Mouse (Mus musculus): Measurements from ENCODE around the gene Gm3417. TPM values are rescaled to one million over a fixed set of nuclear protein-coding genes. Genes with fewer than 3 reads are reported as not detected.
"Not testable (repeated sequence)": the region's sequence is repeated elsewhere in the genome, so short reads cannot be mapped to it uniquely, and the experiment has no call there.

Gene Gm3417
- polyA plus RNA-seq, 1 experiment from 2014 or later: 0.96 TPM

DNA sequence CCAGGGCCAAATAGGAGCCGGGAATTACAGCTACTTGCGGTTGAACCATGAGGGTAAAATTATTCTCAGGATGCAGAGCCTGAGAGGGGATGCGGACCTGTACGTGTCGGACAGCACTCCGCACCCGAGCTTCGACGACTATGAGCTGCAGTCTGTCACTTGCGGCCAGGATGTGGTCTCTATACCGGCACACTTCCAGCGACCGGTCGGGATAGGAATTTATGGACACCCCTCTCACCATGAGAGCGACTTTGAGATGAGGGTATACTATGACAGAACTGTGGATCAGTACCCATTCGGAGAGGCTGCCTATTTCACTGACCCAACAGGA lies 34.9 kb downstream of the Gm3417 start:
- 20% methylated on average over 16 of the region's 16 CpGs for WGBS
- no peak overlapping the region; the same call in 1 of the 2 replicates for H3K27ac ChIP-seq
- ATAC-seq: peak; percentile 10

DNA sequence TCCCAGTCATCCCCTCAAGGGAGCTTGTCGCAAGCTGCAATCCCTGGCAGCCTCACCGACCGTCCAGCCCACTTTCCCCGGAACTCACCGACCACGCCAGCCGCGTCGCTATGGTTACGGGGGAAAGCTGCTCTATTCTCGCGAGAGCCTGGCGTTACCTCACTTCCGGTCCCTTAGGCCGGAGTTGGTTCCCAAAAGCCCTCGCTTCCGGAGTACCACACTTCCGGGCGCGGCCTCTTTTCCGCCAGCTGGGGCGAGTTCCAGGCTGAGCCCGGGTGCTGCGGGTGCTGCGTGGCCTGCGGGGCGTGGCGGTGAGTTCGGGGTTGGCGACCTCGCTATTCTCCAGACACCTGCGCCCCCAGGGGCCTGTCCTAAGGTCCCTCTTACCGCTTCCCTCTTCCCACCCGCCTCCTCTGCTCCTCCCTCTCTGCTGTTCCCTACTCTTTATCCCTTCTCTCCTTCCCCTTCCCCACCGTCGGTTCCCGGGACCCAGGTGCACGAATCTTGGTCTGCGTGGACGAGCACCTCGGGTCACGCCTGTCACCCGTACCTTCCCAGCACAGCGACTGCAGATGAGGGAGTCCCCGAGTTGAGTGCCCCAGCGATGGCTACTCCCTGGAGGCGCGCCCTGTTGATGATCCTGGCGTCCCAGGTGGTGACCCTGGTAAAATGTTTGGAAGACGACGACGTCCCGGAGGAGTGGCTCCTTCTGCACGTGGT lies 35.4 kb downstream of the Gm3417 start, which contains the start of the genes Wdr27 and 1600012H06Rik:
TSS of gene Wdr27 (minus strand) at position 150 of the 720 bp plus-strand sequence.
TSS of gene 1600012H06Rik (plus strand) at position 176 of the 720 bp plus-strand sequence.
- no peaks in the 10 kb centered on the region for H3K27me3 ChIP-seq
- H3K36me3 ChIP-seq: peaks cover 11% of the 10 kb centered on the region
- H3K9me3 ChIP-seq: no peaks in the 10 kb centered on the region
- H3K27ac ChIP-seq: peak within 1 kb of the TSS; percentile 79
- H3K4me3 ChIP-seq (replicated peaks): peak within 1 kb of the TSS; percentile 80
- peak; percentile 98 for ATAC-seq
- H3K4me2 ChIP-seq (replicated peaks): peak within 1 kb of the TSS; percentile 90
- H3K9ac ChIP-seq (replicated peaks): peak within 1 kb of the TSS; percentile 84
- WGBS: under 1% methylated on average over 54 of the region's 54 CpGs
- peaks cover 27% of the 10 kb centered on the region for H3K4me1 ChIP-seq (replicated peaks)

More for the DNA sequence above, 34.9 kb downstream of the Gm3417 start:
- H3K4me3 ChIP-seq (replicated peaks): peak overlapping the region; percentile 80
- no peaks in the 10 kb centered on the region for H3K9me3 ChIP-seq
- H3K9ac ChIP-seq (replicated peaks): peak overlapping the region; percentile 84
- no peaks in the 10 kb centered on the region for H3K27me3 ChIP-seq
- H3K4me1 ChIP-seq (replicated peaks): peaks cover 27% of the 10 kb centered on the region
- peak overlapping the region; percentile 90 for H3K4me2 ChIP-seq (replicated peaks)
- H3K36me3 ChIP-seq: peaks cover 14% of the 10 kb centered on the region

DNA sequence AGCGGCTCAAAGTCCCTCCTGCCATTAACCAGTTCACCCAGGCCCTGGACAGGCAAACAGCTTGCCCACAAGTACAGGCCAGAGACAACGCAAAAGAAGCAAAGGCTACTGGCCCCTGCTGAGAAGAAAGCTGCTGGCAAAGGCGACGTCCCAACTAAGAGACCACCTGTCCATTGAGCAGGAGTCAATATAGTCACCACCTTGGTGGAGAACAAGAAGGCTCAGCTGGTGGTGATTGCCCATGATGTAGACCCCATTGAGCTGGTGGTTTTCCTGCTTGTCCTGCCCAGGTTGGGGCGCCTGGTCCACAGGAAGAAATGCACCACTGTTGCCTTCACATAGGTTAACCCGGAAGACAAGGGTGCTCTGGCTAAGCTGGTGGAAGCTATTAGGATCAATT lies 36.4 kb downstream of the Gm3417 start:
- H3K4me3 ChIP-seq (replicated peaks): peak overlapping the region; percentile 80
- peak overlapping the region; percentile 84 for H3K9ac ChIP-seq (replicated peaks)
- WGBS: 62% methylated on average over 6 of the region's 6 CpGs
- peak overlapping the region; percentile 90 for H3K4me2 ChIP-seq (replicated peaks)
- not testable (repeated sequence) for H3K9me3 ChIP-seq, ATAC-seq, H3K27me3 ChIP-seq, H3K27ac ChIP-seq
- H3K36me3 ChIP-seq: peaks cover 11% of the 10 kb centered on the region
- H3K4me1 ChIP-seq (replicated peaks): peaks cover 27% of the 10 kb centered on the region

DNA sequence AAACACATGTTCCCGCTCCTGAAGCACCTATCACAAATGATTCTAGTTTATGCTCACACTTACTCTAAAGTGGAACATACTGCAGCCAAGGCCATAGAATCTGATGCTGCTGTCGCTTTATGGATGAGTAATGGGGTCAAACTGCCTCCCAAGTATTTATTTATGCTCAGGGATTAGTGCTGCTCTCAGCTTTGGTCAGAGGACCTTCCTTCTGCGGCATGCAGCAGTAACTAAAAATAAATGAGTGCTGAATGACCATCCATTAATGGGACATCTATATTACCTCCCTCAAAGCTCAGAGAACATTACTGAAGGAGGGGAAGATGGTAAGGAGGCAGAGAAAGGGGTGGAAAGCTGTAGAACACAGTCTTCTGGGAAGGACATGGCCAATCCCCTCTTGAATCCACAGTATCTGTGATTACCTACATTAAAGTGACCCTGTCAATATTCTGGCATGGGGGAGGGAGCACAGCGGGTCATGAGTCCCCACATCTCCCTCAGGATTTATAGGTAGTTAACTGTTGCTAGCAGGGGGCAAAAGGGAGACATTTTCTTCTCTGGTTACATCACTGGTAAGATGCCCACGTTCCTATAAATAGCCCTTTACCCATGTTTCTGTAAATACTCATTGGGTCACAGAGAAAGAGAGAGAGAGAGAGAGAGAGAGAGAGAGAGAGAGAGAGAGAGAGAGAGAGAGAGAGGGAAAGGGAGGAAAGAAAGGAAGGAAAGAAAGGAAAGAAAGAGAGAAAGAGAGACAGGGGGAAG lies 42.6 kb downstream of the Gm3417 start:
- Histone ChIP-seq H3K4me3 (replicated peaks) (no peak overlapping the region), H3K27me3 (no peaks in the 10 kb centered on the region), H3K9ac (replicated peaks) (no peak overlapping the region), H3K4me2 (replicated peaks) (no peak overlapping the region), H3K4me1 (replicated peaks) (no peaks in the 10 kb centered on the region), H3K27ac (no peak overlapping the region), H3K9me3 (no peaks in the 10 kb centered on the region), H3K36me3 (no peaks in the 10 kb centered on the region)
- ATAC-seq: no peak
- WGBS: 73% methylated on average over 5 of the region's 5 CpGs

DNA sequence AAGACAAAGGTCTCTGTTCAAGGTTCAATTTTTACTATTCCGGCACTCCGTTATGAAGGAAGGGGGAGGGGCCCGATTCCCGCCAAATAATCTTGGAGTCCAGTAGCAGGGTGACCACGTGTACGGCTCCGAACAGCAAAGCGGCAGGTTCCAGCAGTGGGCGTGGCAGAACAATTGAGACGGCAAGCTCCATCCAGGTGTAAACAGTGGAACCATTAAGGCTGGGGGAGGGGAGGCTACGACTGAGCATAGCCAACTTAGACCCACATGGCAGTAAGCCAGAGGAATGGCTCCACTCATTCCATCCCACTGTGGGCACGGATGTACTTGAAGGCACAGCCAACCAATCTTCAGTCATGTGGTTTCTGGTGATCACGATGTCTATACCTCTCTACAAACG lies 43.3 kb downstream of the Gm3417 start:
- WGBS: 90% methylated on average over 14 of the region's 14 CpGs
- ATAC-seq, H3K27me3 ChIP-seq: not testable (repeated sequence)

DNA sequence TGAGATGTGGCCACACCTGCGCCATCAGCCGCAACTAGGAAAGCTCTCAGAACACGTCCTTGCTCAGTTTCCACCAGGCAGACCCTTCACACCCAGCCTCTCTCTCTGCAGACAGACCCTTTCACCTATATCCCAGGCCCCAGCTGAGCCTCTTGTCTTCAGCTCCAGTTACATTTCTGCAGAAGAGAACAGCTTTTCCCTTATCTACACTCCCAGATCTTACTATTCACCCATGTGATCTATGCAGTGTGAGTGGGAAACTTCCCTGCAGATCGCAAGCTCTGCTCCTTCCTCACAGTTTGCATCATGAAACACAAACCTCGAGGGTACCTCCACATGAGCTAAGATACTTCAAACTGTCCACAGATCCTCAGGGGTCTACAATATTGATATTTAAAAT lies 47.1 kb downstream of the Gm3417 start:
- Histone ChIP-seq H3K9me3 (no peaks in the 10 kb centered on the region), H3K9ac (replicated peaks) (no peak overlapping the region), H3K27ac (no peak overlapping the region), H3K4me3 (replicated peaks) (no peak overlapping the region), H3K4me2 (replicated peaks) (no peak overlapping the region), H3K4me1 (replicated peaks) (no peaks in the 10 kb centered on the region), H3K27me3 (no peaks in the 10 kb centered on the region), H3K36me3 (no peaks in the 10 kb centered on the region)
- WGBS: 84% methylated on average over 5 of the region's 5 CpGs
- ATAC-seq: no peak

More for the DNA sequence above, 43.3 kb downstream of the Gm3417 start:
- not testable (repeated sequence) for H3K9me3 ChIP-seq; H3K27ac ChIP-seq; H3K36me3 ChIP-seq; H3K4me2 ChIP-seq (replicated peaks); H3K4me1 ChIP-seq (replicated peaks); H3K4me3 ChIP-seq (replicated peaks); H3K9ac ChIP-seq (replicated peaks)

DNA sequence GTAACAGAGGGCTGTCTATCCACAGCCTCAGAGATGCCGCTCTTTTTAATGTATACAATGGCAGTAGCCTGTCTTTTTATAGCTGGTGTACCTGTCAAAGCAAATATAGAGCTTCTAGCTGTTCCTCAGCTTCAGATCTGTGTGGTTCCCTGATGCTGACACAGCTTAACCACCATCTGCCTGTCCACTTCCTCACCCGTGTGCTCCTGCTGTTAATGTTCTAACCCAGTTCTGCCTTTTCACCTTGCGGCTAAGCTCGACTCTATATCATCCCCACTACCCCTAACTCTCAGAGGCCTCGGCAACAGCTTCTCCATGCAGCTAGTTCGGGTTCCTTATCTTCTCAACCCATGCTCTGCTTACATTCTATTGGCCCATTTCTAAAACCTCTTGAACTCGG lies 47.9 kb downstream of the Gm3417 start:
- Histone ChIP-seq H3K9ac (replicated peaks) (no peak overlapping the region), H3K4me2 (replicated peaks) (no peak overlapping the region), H3K36me3 (no peaks in the 10 kb centered on the region), H3K4me3 (replicated peaks) (no peak overlapping the region), H3K27me3 (no peaks in the 10 kb centered on the region), H3K4me1 (replicated peaks) (no peaks in the 10 kb centered on the region), H3K27ac (no peak overlapping the region), H3K9me3 (no peaks in the 10 kb centered on the region)
- ATAC-seq: no peak
- WGBS: 87% methylated on average over 7 of the region's 7 CpGs

DNA sequence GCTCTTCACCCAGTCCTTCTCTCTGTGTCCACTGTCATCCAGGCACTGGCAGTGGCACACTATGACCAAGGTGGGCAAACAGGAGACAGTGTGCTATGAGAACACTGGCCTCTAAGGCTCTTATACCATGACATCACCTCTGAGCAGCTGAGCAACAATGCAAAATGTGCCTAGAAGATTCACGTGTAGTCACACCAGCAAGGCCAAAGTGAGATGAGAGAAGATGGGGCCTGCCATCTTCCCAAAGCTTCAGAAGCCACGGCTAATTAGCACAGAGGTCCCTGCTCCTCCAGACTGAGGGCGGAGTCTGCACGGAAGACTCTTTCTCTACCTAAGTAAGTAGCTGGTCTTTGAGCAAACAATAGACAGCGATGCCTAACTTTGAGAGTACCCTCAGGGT lies 50.0 kb downstream of the Gm3417 start:
- Histone ChIP-seq H3K9me3 (no peaks in the 10 kb centered on the region), H3K4me3 (replicated peaks) (no peak overlapping the region), H3K36me3 (no peaks in the 10 kb centered on the region), H3K4me2 (replicated peaks) (no peak overlapping the region), H3K4me1 (replicated peaks) (no peaks in the 10 kb centered on the region), H3K27me3 (no peaks in the 10 kb centered on the region), H3K27ac (no peak overlapping the region), H3K9ac (replicated peaks) (no peak overlapping the region)
- WGBS: 71% methylated on average over 5 of the region's 5 CpGs
- no peak for ATAC-seq

DNA sequence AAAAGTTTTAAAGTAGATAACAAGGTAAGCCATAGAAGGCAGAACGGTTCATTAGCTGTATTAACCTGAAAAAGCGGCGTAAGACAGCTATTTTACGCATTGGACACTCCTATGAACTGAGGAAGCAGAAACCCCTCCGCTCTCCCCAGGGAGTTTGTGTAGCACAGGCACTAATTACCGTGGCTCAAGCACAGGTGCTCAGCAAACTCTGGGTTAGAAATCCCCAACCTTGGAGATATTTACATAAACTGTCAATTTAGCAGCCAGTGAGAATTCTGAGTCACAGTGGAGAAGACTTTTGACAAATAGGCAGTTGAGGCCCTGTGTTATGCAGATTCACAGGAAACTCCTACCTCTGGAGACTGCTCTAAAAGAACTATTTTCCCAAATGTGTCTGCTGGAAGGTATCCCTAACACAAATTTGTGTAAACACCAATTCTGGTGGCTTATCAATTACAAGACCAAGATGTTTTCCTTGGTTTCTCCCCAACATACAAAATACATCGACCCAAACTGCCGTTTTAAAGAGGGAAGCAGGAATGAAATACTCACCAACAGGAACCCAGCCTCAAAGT lies 50.9 kb downstream of the Gm3417 start:
- WGBS: 84% methylated on average over 8 of the region's 8 CpGs
- Histone ChIP-seq H3K9me3 (no peaks in the 10 kb centered on the region), H3K36me3 (no peaks in the 10 kb centered on the region), H3K27ac (no peak overlapping the region), H3K27me3 (no peaks in the 10 kb centered on the region), H3K4me2 (replicated peaks) (no peak overlapping the region), H3K4me1 (replicated peaks) (no peaks in the 10 kb centered on the region), H3K9ac (replicated peaks) (no peak overlapping the region), H3K4me3 (replicated peaks) (no peak overlapping the region)
- no peak for ATAC-seq

DNA sequence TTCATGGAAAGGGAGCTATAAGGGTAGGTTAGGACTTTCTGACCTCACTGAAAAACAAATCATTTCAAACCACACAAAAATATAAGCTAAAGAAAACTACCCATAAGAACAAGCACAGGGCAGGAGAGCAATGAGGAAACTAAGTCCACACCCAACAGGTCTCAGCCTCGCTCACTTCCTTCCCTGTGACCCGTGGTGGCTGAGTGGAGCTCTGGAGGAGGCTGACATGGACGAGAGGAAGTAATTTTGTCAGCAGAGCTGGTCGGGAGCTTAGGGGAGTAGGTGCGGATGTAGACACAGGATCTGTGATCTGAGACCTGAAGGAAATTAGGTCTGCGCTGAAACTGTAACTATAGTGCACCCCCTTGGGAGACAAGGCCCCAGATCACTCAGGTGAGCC lies 57.0 kb downstream of the Gm3417 start:
- Histone ChIP-seq H3K4me3 (replicated peaks) (no peak overlapping the region), H3K4me1 (replicated peaks) (no peaks in the 10 kb centered on the region), H3K9me3 (no peaks in the 10 kb centered on the region), H3K9ac (replicated peaks) (no peak overlapping the region), H3K4me2 (replicated peaks) (no peak overlapping the region), H3K27me3 (no peaks in the 10 kb centered on the region), H3K36me3 (no peaks in the 10 kb centered on the region), H3K27ac (no peak overlapping the region)
- ATAC-seq: no peak
- WGBS: 79% methylated on average over 6 of the region's 6 CpGs

DNA sequence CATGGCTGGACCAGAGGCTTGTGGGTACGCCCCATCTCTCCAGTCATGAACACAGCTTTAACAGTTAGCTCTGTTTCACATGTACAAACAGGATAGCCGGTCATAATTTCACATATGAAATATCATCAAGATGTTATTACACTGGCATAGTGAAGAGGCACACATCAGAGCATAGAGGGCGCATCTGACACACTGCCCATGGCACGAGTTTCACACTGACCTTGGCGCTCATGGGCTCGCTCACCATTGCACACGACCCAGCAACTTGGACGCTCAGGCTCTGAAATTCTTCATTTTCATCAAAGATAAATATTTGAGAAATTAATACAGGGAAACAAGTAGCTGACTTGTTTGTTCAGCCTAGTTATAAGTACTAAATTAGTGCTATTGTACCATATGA lies 60.7 kb downstream of the Gm3417 start:
- no peak overlapping the region for H3K9ac ChIP-seq (replicated peaks)
- 91% methylated on average over 8 of the region's 8 CpGs for WGBS
- no peak overlapping the region for H3K27ac ChIP-seq
- H3K4me2 ChIP-seq (replicated peaks): no peak overlapping the region
- H3K9me3 ChIP-seq: no peaks in the 10 kb centered on the region
- ATAC-seq: no peak
- no peaks in the 10 kb centered on the region for H3K27me3 ChIP-seq
- no peaks in the 10 kb centered on the region for H3K36me3 ChIP-seq
- no peaks in the 10 kb centered on the region for H3K4me1 ChIP-seq (replicated peaks)
- H3K4me3 ChIP-seq (replicated peaks): no peak overlapping the region

DNA sequence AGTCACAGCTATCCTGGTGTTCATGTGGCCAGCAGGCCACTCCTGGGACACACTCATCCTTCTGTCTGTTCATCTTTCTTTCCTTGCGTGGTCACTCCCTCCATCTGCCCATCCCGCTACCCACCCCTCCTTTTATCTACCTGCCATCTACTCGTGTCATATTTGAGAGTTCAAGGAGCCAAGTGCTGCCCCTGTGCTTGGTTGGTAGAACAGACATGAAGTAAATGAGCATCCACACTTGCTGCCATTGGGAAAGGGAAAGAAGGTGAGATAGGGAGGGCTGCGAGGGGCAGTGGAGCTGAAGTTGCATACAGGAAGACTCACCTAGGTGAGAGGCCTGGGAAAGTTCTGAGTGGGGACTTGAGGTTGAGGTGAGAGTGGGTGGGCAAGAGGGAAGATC lies 64.2 kb downstream of the Gm3417 start:
- Histone ChIP-seq H3K4me1 (replicated peaks) (no peaks in the 10 kb centered on the region), H3K27ac (no peak overlapping the region), H3K4me2 (replicated peaks) (no peak overlapping the region), H3K27me3 (no peaks in the 10 kb centered on the region), H3K9me3 (no peaks in the 10 kb centered on the region), H3K36me3 (no peaks in the 10 kb centered on the region), H3K9ac (replicated peaks) (no peak overlapping the region), H3K4me3 (replicated peaks) (no peak overlapping the region)
- 93% methylated on average over 4 of the region's 4 CpGs for WGBS
- no peak for ATAC-seq

All from midbrain, embryonic 13.5 days (tissue).